Mouse (Mus musculus): ENCODE results near the gene Tgfbr3. TPM values are rescaled to one million over a fixed set of nuclear protein-coding genes. Genes with fewer than 3 reads are reported as not detected.
A peak's percentile ranks its signal among the peaks of the same experiment; 100 is the strongest.

Gene Tgfbr3
- polyA plus RNA-seq, 2 experiments, result 20.7 to 29.0 TPM

- peak; percentile 57 for DNase-seq (ENCODE audit: low spot score)
- Histone ChIP-seq H3K36me3 (ENCODE audit: control insufficient read depth, insufficient read depth, low read length) (peaks cover 28% of the 10 kb centered on the region), H3K9me3 (ENCODE audit: control insufficient read depth, low read length) (no peaks in the 10 kb centered on the region), H3K4me3 (replicated peaks; ENCODE audit: low read length) (no peak overlapping the region), H3K4me1 (ENCODE audit: control insufficient read depth, insufficient read depth, low read length) (peaks cover 37% of the 10 kb centered on the region), H3K9ac (ENCODE audit: low read depth, low read length, severe bottlenecking) (no peak overlapping the region), H3K27ac (replicated peaks; ENCODE audit: low read depth, low read length) (no peak overlapping the region), H3K27me3 (ENCODE audit: control insufficient read depth, insufficient read depth, low read length) (no peaks in the 10 kb centered on the region), H3K4me2 (replicated peaks; ENCODE audit: low read depth, low read length, severe bottlenecking) (no peak overlapping the region)
- no peak for ATAC-seq (ENCODE audit: low FRiP score, low read depth)
- no peak for TF ChIP-seq POLR2A (IDR thresholded peaks at IDR 0.05; ENCODE audit: borderline replicate concordance, extremely low read depth, insufficient read depth, insufficient read length)
- 26% methylated on average over 7 of the region's 7 CpGs for WGBS
Measured at GRCm38 (mm10) chr5:107126561-107126960, 162.9 kb downstream of the Tgfbr3 start.

- H3K27me3 ChIP-seq (ENCODE audit: control insufficient read depth, insufficient read depth, low read length), result no peaks in the 10 kb centered on the region
- 63% methylated on average over 6 of the region's 6 CpGs for WGBS
- H3K4me2 ChIP-seq (replicated peaks; ENCODE audit: low read depth, low read length, severe bottlenecking), result no peak overlapping the region
- TF ChIP-seq POLR2A (IDR thresholded peaks at IDR 0.05; ENCODE audit: borderline replicate concordance, extremely low read depth, insufficient read depth, insufficient read length), result no peak
- H3K9me3 ChIP-seq (ENCODE audit: control insufficient read depth, low read length), result no peaks in the 10 kb centered on the region
- H3K4me3 ChIP-seq (replicated peaks; ENCODE audit: low read length), result no peak overlapping the region
- H3K4me1 ChIP-seq (ENCODE audit: control insufficient read depth, insufficient read depth, low read length), result peaks cover 37% of the 10 kb centered on the region
- H3K9ac ChIP-seq (ENCODE audit: low read depth, low read length, severe bottlenecking), result no peak overlapping the region
- ATAC-seq (ENCODE audit: low FRiP score, low read depth) (no peak), DNase-seq (ENCODE audit: low spot score) (no peak)
- no peak overlapping the region for H3K27ac ChIP-seq (replicated peaks; ENCODE audit: low read depth, low read length)
- H3K36me3 ChIP-seq (ENCODE audit: control insufficient read depth, insufficient read depth, low read length), result peaks cover 22% of the 10 kb centered on the region
Measured at GRCm38 (mm10) chr5:107125131-107125530, 164.3 kb downstream of the Tgfbr3 start.

- H3K4me2 ChIP-seq (replicated peaks; ENCODE audit: low read depth, low read length, severe bottlenecking), result no peak overlapping the region
- no peak overlapping the region for H3K4me3 ChIP-seq (replicated peaks; ENCODE audit: low read length)
- H3K27ac ChIP-seq (replicated peaks; ENCODE audit: low read depth, low read length), result peak overlapping the region; percentile 10; the same call in 1 of the 2 replicates
- no peaks in the 10 kb centered on the region for H3K27me3 ChIP-seq (ENCODE audit: control insufficient read depth, insufficient read depth, low read length)
- ATAC-seq (ENCODE audit: low FRiP score, low read depth) (peak; percentile 19; the same call in 1 of the 2 replicates), DNase-seq (ENCODE audit: low spot score) (peak; percentile 62)
- H3K9ac ChIP-seq (ENCODE audit: low read depth, low read length, severe bottlenecking), result no peak overlapping the region
- WGBS, result 54% methylated on average over 7 of the region's 7 CpGs
- H3K9me3 ChIP-seq (ENCODE audit: control insufficient read depth, low read length), result no peaks in the 10 kb centered on the region
- TF ChIP-seq POLR2A (IDR thresholded peaks at IDR 0.05; ENCODE audit: borderline replicate concordance, extremely low read depth, insufficient read depth, insufficient read length), result no peak
- H3K4me1 ChIP-seq (ENCODE audit: control insufficient read depth, insufficient read depth, low read length), result peaks cover 37% of the 10 kb centered on the region
- H3K36me3 ChIP-seq (ENCODE audit: control insufficient read depth, insufficient read depth, low read length), result peaks cover 22% of the 10 kb centered on the region
Measured at GRCm38 (mm10) chr5:107124531-107124930, 164.9 kb downstream of the Tgfbr3 start.

GRCm38 (mm10) chr5:107122622-107123021, 166.8 kb downstream of the Tgfbr3 start:
- DNase-seq (ENCODE audit: low spot score) (no peak), ATAC-seq (ENCODE audit: low FRiP score, low read depth) (no peak)
- no peaks in the 10 kb centered on the region for H3K27me3 ChIP-seq (ENCODE audit: control insufficient read depth, insufficient read depth, low read length)
- WGBS, result 39% methylated on average over 4 of the region's 4 CpGs
- no peak overlapping the region for H3K9ac ChIP-seq (ENCODE audit: low read depth, low read length, severe bottlenecking)
- H3K4me3 ChIP-seq (replicated peaks; ENCODE audit: low read length), result no peak overlapping the region
- peaks cover 23% of the 10 kb centered on the region for H3K36me3 ChIP-seq (ENCODE audit: control insufficient read depth, insufficient read depth, low read length)
- H3K4me2 ChIP-seq (replicated peaks; ENCODE audit: low read depth, low read length, severe bottlenecking), result no peak overlapping the region
- no peak for TF ChIP-seq POLR2A (IDR thresholded peaks at IDR 0.05; ENCODE audit: borderline replicate concordance, extremely low read depth, insufficient read depth, insufficient read length)
- H3K4me1 ChIP-seq (ENCODE audit: control insufficient read depth, insufficient read depth, low read length), result peaks cover 31% of the 10 kb centered on the region
- H3K27ac ChIP-seq (replicated peaks; ENCODE audit: low read depth, low read length), result no peak overlapping the region
- no peaks in the 10 kb centered on the region for H3K9me3 ChIP-seq (ENCODE audit: control insufficient read depth, low read length)

GRCm38 (mm10) chr5:107121086-107121485, 168.3 kb downstream of the Tgfbr3 start:
- DNase-seq (ENCODE audit: low spot score) (no peak), ATAC-seq (ENCODE audit: low FRiP score, low read depth) (no peak)
- Histone ChIP-seq H3K9me3 (ENCODE audit: control insufficient read depth, low read length) (no peaks in the 10 kb centered on the region), H3K4me1 (ENCODE audit: control insufficient read depth, insufficient read depth, low read length) (peaks cover 23% of the 10 kb centered on the region), H3K4me2 (replicated peaks; ENCODE audit: low read depth, low read length, severe bottlenecking) (no peak overlapping the region), H3K27ac (replicated peaks; ENCODE audit: low read depth, low read length) (no peak overlapping the region), H3K27me3 (ENCODE audit: control insufficient read depth, insufficient read depth, low read length) (no peaks in the 10 kb centered on the region), H3K9ac (ENCODE audit: low read depth, low read length, severe bottlenecking) (no peak overlapping the region), H3K4me3 (replicated peaks; ENCODE audit: low read length) (no peak overlapping the region), H3K36me3 (ENCODE audit: control insufficient read depth, insufficient read depth, low read length) (peaks cover 25% of the 10 kb centered on the region)
- WGBS, result 81% methylated on average over 10 of the region's 10 CpGs
- no peak for TF ChIP-seq POLR2A (IDR thresholded peaks at IDR 0.05; ENCODE audit: borderline replicate concordance, extremely low read depth, insufficient read depth, insufficient read length)

GRCm38 (mm10) chr5:107120624-107121023, 168.8 kb downstream of the Tgfbr3 start:
- Histone ChIP-seq H3K27me3 (ENCODE audit: control insufficient read depth, insufficient read depth, low read length) (no peaks in the 10 kb centered on the region), H3K27ac (replicated peaks; ENCODE audit: low read depth, low read length) (no peak overlapping the region), H3K9me3 (ENCODE audit: control insufficient read depth, low read length) (no peaks in the 10 kb centered on the region), H3K36me3 (ENCODE audit: control insufficient read depth, insufficient read depth, low read length) (peaks cover 25% of the 10 kb centered on the region), H3K9ac (ENCODE audit: low read depth, low read length, severe bottlenecking) (no peak overlapping the region), H3K4me3 (replicated peaks; ENCODE audit: low read length) (no peak overlapping the region), H3K4me1 (ENCODE audit: control insufficient read depth, insufficient read depth, low read length) (peaks cover 23% of the 10 kb centered on the region), H3K4me2 (replicated peaks; ENCODE audit: low read depth, low read length, severe bottlenecking) (no peak overlapping the region)
- ATAC-seq (ENCODE audit: low FRiP score, low read depth) (no peak), DNase-seq (ENCODE audit: low spot score) (no peak)
- 91% methylated on average over 3 of the region's 3 CpGs for WGBS
- no peak for TF ChIP-seq POLR2A (IDR thresholded peaks at IDR 0.05; ENCODE audit: borderline replicate concordance, extremely low read depth, insufficient read depth, insufficient read length)
